Mouse (Mus musculus) myocyte (in vitro differentiated cells): ENCODE results near the gene Elmsan1.

Experiments used
- MAX ChIP-seq: IDR thresholded peaks from one replicate; pipeline ENCODE4 v1.6.1; 2011; ENCODE audit warnings: low read depth, mild to moderate bottlenecking, control low read depth
- MYOD1 ChIP-seq, 3 experiments: IDR thresholded peaks; one replicate each; pipeline ENCODE4 v1.6.1; 2011; ENCODE audit warnings: control low read depth in 2 of 3, low read depth in 2 of 3, mild to moderate bottlenecking in 2 of 3, moderate library complexity in 1 of 3; ENCODE audit not compliant: insufficient read length in 2 of 3, control insufficient read depth in 1 of 3
- POLR2A ChIP-seq: IDR thresholded peaks from one replicate; pipeline ENCODE4 v1.6.1; 2011; ENCODE audit warnings: low read depth, mild to moderate bottlenecking, control low read depth, moderate library complexity; ENCODE audit not compliant: insufficient read length
- POLR2AphosphoS2 ChIP-seq: IDR thresholded peaks from one replicate; pipeline ENCODE4 v1.6.1; 2011; ENCODE audit warnings: low read depth, control low read depth; ENCODE audit not compliant: insufficient read length
- TCF12 ChIP-seq: IDR thresholded peaks from one replicate; pipeline ENCODE4 v1.6.1; 2011; ENCODE audit warnings: mild to moderate bottlenecking, control low read depth; ENCODE audit not compliant: poor library complexity, insufficient read depth, severe bottlenecking
- USF1 ChIP-seq: IDR thresholded peaks from one replicate; pipeline ENCODE4 v1.6.1; 2011; ENCODE audit warnings: low read depth, mild to moderate bottlenecking, control low read depth, moderate library complexity

DNA sequence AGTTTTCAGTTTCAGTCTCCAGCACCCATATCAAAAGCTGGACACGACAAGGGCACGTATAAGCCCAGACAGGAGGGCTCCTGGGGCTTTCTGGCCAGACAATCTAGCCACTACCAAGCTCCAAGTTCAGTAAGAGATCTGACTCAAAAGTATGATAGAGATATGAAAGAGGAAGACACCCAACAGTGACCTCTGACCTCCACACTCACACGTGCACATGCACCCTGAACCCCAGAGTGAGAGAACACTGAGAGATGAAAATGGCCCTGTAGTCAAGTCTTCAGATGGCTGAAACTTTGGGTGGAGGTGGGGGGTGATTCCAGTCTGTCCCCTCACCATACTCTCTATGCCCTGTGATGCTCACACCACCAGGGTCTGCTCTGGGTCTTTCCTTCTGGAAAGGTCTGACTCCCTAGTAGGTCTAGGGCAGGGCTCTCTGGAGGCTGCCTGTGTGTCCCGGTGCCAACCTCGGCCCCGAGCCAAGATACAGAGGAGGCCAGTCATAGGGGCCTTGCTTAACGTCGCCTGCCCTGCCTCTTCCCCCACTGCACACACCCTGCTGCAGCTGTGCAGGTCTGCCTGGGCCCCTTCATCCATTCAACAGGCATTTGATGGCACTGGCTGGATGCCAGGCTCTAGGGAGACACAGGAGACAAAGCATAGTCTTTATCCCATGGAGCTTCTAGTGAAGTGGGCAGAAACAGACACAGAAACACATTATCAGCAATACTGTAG lies 37.8 kb downstream of the Elmsan1 start:
- TF ChIP-seq POLR2A (no peak), MAX (no peak), USF1 (no peak), TCF12 (peak; percentile 65), POLR2AphosphoS2 (peak; percentile 48), MYOD1 (IDR thresholded peaks at IDR 0.05; ENCODE audit: control insufficient read depth in 1 of 3, insufficient read length in 2 of 3, low read depth in 2 of 3) (peak; percentile 36 to 97 (median 90))
